Mouse (Mus musculus): Measurements from ENCODE around the gene Tex46.

The Tex46 gene

DNA sequence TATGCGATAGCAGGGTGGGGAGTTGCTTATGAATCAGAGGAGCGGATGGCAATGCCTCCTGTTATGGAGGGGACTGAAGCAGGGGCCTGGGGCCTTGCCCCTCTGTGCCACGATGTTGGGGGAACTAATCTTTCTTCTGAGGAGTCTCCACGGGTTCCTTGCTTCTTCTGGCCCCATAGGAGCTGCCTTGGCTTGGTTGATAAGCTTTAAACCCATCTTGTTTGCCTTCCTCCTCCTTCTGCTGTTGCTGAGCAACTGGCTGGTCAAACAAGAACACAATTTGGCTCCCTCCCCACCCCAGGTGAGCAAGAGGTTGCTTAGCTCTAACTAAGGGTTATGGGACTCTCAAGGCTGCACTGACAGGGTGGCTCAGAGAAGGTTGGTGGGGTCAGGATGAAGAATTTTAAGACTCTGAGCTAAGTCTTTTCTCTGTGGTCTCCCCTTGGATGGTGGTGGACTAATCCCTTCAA, at the start of gene Tex46:
Gene Tex46, plus strand, starts transcription at position 51 of the 470 bp plus-strand sequence.
- no peak for DNase-seq (ENCODE audit: extremely low spot score)

DNA sequence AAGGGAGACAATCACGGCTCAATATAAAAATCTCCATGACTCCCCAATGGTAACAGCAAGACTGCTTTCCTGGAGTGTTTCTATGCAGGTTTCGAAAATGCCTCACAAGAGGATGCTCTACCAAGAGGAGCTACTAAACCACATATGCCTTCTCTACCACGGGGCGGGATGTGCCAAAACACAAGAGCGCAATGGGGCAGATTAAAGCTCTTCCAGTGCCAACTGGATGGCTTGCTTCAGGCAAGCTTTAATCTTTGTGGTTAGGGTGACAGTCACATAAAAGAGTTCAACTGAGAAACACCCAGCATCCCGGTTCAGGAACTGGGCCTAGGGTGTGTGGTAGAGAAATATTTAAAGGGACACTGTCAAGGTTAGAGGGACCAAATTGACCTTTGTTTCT, 47.5 kb upstream of the Tex46 start:
- DNase-seq (ENCODE audit: extremely low spot score) = no peak

DNA sequence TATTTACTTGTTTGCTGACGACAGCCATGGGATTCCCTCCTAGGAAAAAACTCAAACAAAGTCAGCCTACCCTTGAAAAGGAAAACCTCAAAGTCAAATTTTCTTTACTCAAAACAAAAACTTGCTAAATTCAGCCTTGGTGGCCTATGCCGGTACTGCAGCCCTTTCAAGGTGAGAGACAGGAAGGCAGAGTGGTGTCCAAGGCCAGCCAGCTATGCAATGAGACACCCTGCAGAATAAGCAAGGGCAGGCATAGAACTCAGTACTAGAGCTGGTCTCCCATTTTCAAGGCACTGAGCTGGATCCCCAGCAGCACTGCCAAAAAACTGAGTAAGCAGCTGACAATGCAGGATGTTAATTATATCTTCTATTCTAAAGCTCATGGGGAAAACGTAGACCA, 41.6 kb upstream of the Tex46 start:
- DNase-seq (ENCODE audit: extremely low spot score) = no peak

DNA sequence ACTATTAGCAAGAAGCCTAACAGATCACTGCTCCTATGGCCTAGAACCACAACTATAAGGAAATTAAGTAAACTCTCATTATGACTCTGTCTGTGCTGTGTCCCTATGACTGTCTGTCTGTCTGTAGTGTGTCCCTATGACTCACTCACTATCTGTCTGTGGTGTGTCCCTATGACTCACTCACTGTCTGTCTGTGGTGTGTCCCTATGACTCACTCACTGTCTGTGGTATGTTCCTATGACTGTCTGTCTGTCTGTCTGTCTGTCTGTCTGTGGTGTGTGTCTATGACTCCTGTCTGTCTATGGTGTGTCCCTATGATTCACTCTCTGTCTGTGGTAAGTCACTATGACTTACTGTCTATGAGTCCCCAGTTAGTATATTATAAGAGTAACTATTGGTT, 40.2 kb upstream of the Tex46 start:
- no peak for DNase-seq (ENCODE audit: extremely low spot score)

DNA sequence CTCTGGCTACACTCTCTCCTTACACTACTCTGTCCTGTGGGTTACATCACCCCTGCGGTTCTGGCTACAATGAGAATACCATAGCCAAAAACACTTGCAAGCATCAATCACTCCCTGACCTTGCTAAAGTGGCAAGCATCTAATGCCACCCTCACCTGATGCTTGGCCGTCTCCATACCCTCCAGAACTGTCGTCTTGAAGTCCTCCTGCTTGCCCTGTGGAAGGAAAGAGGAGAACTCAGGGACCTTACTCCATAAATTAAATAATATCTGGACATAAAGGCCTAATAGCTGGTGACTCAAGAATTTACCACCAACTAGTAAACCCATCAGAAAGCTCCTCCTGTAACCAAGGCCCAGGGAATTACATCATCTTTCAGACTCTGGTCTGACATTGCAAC, 28.4 kb upstream of the Tex46 start:
- DNase-seq (ENCODE audit: extremely low spot score) = no peak

- DNase-seq (ENCODE audit: extremely low spot score) = no peak
Observed at GRCm38 (mm10) chr4:136587221-136587827, 22.9 kb upstream of the Tex46 start.

- DNase-seq (ENCODE audit: extremely low spot score) = no peak
Observed at GRCm38 (mm10) chr4:136588003-136588402, 22.2 kb upstream of the Tex46 start.

- DNase-seq (ENCODE audit: extremely low spot score) = no peak
Observed at GRCm38 (mm10) chr4:136592111-136592510, 18.1 kb upstream of the Tex46 start.

- no peak for DNase-seq (ENCODE audit: extremely low spot score)
Observed at GRCm38 (mm10) chr4:136594006-136594405, 16.2 kb upstream of the Tex46 start.

- DNase-seq (ENCODE audit: extremely low spot score) = no peak
Observed at GRCm38 (mm10) chr4:136595221-136595620, 15.0 kb upstream of the Tex46 start.

GRCm38 (mm10) chr4:136598268-136598876, 11.9 kb upstream of the Tex46 start:
- DNase-seq (ENCODE audit: extremely low spot score) = no peak

DNA sequence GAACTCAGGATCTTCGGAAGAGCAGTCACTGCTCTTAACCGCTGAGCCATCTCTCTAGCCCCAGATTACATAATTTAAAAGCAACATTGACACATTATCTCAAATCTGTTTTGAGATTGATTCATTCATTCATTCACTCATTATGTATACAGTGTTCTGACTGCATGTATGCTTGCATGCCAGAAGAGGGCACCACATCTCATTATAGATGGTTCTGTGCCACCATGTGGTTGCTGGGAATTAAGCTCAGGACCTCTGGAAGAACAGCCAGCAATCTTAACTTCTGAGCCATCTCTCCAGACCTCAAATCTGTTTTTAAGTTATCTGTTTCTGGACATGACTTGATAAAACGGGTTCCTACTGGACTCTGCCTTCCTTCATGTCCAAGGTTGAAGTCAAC, 10.4 kb upstream of the Tex46 start:
- DNase-seq (ENCODE audit: extremely low spot score) = no peak

- no peak for DNase-seq (ENCODE audit: extremely low spot score)
Observed at GRCm38 (mm10) chr4:136600536-136600935, 9.7 kb upstream of the Tex46 start.

GRCm38 (mm10) chr4:136601476-136601875, 8.8 kb upstream of the Tex46 start:
- DNase-seq (ENCODE audit: extremely low spot score) = peak; percentile 41

DNA sequence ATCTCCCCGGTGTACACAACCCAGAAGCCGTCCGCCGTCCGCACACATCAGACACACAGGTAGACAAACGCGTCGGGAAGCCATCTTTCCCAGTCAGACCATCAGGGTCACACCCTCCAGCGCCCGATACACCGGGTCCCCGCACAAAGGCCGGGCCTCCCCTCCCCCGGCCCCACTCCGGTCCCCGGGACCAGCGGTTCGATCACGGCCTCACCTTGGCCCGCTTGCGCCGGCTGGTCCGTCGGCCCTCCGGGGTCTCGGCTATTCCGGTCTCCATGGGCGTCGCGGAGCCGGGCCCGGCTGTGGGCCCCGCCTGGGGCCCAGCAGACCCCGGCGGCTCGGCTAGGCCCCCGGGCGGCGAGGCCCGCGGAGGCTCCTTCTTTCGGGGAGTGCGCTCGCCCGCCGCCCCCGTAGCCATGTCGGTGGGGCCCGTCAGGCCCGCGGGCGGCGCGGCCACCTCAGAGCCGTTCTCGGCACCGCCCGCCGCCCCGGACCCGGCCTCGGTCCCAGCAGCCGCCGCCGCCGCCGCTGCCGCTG, 8.2 kb upstream of the Tex46 start:
- DNase-seq (ENCODE audit: extremely low spot score) = peak; percentile 70

- DNase-seq (ENCODE audit: extremely low spot score) = peak; percentile 97
Observed at GRCm38 (mm10) chr4:136602568-136602967, 7.7 kb upstream of the Tex46 start, which contains the start of gene Kdm1a. TSS of gene Kdm1a (minus strand) at chr4:136602723.

DNA sequence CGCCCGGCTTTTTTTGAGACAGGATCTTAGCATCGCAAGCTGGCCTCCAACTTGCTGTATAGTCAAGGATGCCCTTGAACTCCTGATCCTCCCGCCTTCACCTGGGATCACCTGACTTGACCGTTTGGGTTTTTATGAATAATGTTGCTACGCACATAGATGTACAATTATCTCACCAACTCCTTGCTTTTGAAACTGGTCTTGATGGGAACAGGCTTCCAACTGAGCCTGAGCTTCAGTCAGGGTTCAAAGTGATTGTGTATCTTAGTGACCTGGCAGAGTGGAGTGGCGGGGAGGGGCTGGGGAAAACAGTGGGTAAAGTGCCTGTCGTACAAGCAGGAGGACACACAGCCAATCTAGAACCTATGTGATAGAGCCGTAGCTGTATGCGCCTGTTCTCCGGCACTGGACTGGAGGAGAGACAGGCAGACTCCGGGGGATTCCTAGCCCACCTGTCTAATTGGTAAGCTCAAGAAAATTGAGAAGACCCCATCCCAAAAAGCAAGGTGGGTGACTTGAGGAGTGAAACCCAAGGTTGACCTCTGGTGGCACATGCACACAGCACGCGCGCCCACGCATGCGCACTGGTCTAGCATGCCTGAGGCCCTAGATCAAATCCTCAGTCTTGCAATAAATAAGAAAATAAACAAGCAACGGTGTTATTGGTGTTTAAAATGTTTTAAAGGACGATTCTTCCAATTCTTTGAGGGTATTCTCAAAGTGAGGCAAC, 4.3 kb upstream of the Tex46 start:
- DNase-seq (ENCODE audit: extremely low spot score) = no peak

DNA sequence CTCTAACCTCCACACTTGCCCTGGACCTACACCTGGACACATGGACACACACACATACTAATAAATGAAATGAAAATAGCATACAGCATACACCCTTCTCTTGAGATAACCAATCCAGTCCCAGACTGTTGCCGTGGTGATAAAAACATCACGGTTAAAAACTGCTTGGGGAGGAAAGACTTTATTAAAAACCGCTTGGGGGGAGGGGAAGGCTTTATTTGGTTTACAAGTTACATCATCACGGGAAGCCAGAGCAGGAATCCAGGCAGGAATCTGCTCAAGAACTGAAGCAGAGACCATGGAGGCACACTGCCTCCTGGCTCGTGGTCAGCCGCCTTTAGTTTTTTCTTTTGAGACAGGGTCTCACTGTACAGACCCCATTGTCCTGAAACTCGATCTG, 3.4 kb downstream of the Tex46 start:
- no peak for DNase-seq (ENCODE audit: extremely low spot score)

DNA sequence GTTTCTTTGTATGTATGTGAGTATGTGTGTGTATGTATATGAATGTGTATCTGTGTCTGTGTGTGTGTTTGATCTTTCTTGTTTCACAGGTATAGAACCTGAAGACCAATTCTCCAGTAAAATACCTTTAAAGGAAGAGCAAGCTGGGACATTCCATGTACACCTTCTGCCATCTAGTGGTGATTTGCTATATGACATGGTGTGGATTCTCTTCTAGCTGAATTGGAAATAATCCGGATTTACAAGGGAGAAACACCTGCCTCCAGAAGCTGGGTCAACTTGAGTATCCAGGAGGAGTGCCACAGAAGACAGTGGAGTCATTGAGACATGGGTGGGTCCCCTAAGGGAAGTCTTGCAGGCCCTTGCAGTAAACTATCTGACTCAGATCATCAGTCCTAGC, 11.1 kb downstream of the Tex46 start:
- DNase-seq (ENCODE audit: extremely low spot score) = peak; percentile 63

GRCm38 (mm10) chr4:136621956-136622355, 11.7 kb downstream of the Tex46 start:
- DNase-seq (ENCODE audit: extremely low spot score) = no peak

DNA sequence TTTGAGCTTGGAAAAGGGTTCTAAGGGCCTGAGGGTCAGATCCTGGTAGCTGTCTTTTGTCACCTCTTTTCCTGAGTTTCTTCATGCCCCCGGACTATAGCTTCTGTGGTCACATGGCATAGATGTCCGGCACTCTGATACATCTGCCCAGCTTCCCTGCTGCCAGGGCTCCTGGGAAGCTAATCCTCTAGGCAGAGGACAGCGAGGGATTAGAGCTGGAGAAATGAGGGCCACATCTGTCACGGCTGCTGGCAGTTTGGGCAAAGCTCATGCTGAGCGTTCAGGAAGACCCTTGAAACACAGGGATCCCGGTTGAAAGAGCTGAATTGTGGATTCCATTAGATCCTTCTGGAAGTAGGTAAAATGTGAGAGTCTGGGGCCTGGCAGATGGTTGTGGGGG, 12.2 kb downstream of the Tex46 start, which contains the start of gene Lactbl1:
Gene Lactbl1, plus strand, starts transcription at position 234 of the 400 bp plus-strand sequence.
- no peak for DNase-seq (ENCODE audit: extremely low spot score)

GRCm38 (mm10) chr4:136626590-136626989, 16.4 kb downstream of the Tex46 start:
- DNase-seq (ENCODE audit: extremely low spot score) = no peak
